8 mouse cellular contexts compared by ENCODE assay signal in genomic region chr9:64021853-64022561, GRCm38 (mm10). TPM values are rescaled to one million over a fixed set of nuclear protein-coding genes. Genes with fewer than 3 reads are reported as not detected.
DNase-seq lines count a peak whose midpoint lies in the region; ATAC-seq and TF ChIP-seq lines count a peak whose summit lies in the region.

Gene Smad6, minus strand, starts transcription at chr9:64022059.

- DNase-seq in 416B (ENCODE audit: low read depth) = peak; percentile 99
- peak; percentile 95 for DNase-seq in adrenal gland, postnatal 10 days
- DNase-seq in liver, adult 2 months (ENCODE audit: extremely low read depth, low read depth, low spot score) = peak; percentile 89

- under 1% methylated on average over 59 of the region's 60 CpGs for whole genome bisulfite sequencing in heart, embryonic 11.5 days (ENCODE audit: insufficient replicate concordance)
- 0% methylated on average over 59 of the region's 60 CpGs for WGBS in kidney, embryonic 16.5 days
- under 1% methylated on average over 60 of the region's 60 CpGs for WGBS in liver, adult 2 months
- under 1% methylated on average over 60 of the region's 60 CpGs for WGBS in stomach, embryonic 16.5 days

- TF ChIP-seq CTCF in embryonic fibroblast, embryonic 13.5 days (IDR thresholded peaks at IDR 0.05; ENCODE audit: borderline replicate concordance, insufficient read depth, low read length) = no peak
- no peak for TF ChIP-seq CTCF in liver, adult 2 months (IDR thresholded peaks at IDR 0.05; ENCODE audit: low read depth, low read length)

- peaks cover 12% of the 10 kb centered on the region; the same call in 1 of the 2 replicates for H3K79me2 ChIP-seq in liver, adult 2 months (ENCODE audit: control insufficient read depth, insufficient read depth, low read length)

- H3K4me3 ChIP-seq in embryonic fibroblast, embryonic 13.5 days (ENCODE audit: insufficient read depth, low read length) = peak within 1 kb of the TSS; percentile 59
- H3K4me3 ChIP-seq in heart, embryonic 11.5 days (ENCODE audit: low read depth, low read length) = peak within 1 kb of the TSS; percentile 98
- peak within 1 kb of the TSS; percentile 97 for H3K4me3 ChIP-seq in kidney, embryonic 16.5 days (ENCODE audit: low read length)
- H3K4me3 ChIP-seq in liver, adult 2 months (ENCODE audit: insufficient read depth, low read depth, low read length) = peak within 1 kb of the TSS; percentile 71
- H3K4me3 ChIP-seq in stomach, embryonic 16.5 days (replicated peaks; ENCODE audit: low read length) = peak within 1 kb of the TSS; percentile 72

- peak within 1 kb of the TSS; percentile 83 for H3K27ac ChIP-seq in embryonic fibroblast, embryonic 13.5 days (ENCODE audit: insufficient read depth, low read length)
- H3K27ac ChIP-seq in heart, embryonic 11.5 days (ENCODE audit: low read depth, low read length) = peak within 1 kb of the TSS; percentile 100
- peak within 1 kb of the TSS; percentile 99 for H3K27ac ChIP-seq in kidney, embryonic 16.5 days (ENCODE audit: low read length)
- H3K27ac ChIP-seq in liver, adult 2 months (replicated peaks; ENCODE audit: insufficient read depth, low read depth, low read length) = peak within 1 kb of the TSS; percentile 85
- peak within 1 kb of the TSS; percentile 99 for H3K27ac ChIP-seq in stomach, embryonic 16.5 days (ENCODE audit: low read length)

- H3K36me3 ChIP-seq in heart, embryonic 11.5 days (ENCODE audit: control insufficient read depth, insufficient read depth, low read length) = peaks cover 4% of the 10 kb centered on the region; the same call in 1 of the 2 replicates
- H3K36me3 ChIP-seq in kidney, embryonic 16.5 days (ENCODE audit: insufficient read depth, low read length) = no peaks in the 10 kb centered on the region
- no peaks in the 10 kb centered on the region for H3K36me3 ChIP-seq in liver, adult 2 months (ENCODE audit: control insufficient read depth, insufficient read depth, low read length)
- H3K36me3 ChIP-seq in stomach, embryonic 16.5 days (ENCODE audit: control insufficient read depth, insufficient read depth, low read length) = no peaks in the 10 kb centered on the region

- H3K4me1 ChIP-seq in embryonic fibroblast, embryonic 13.5 days (ENCODE audit: control insufficient read depth, insufficient read depth, low read length) = no peaks in the 10 kb centered on the region
- peaks cover 27% of the 10 kb centered on the region for H3K4me1 ChIP-seq in heart, embryonic 11.5 days (ENCODE audit: control insufficient read depth, insufficient read depth, low read length)
- H3K4me1 ChIP-seq in kidney, embryonic 16.5 days (ENCODE audit: insufficient read depth, low read length) = peaks cover 40% of the 10 kb centered on the region
- peaks cover 2% of the 10 kb centered on the region; the same call in 1 of the 2 replicates for H3K4me1 ChIP-seq in liver, adult 2 months (ENCODE audit: control insufficient read depth, insufficient read depth, low read length)
- peaks cover 44% of the 10 kb centered on the region for H3K4me1 ChIP-seq in stomach, embryonic 16.5 days (ENCODE audit: control insufficient read depth, insufficient read depth, low read length)

- no peaks in the 10 kb centered on the region for H3K9me3 ChIP-seq in heart, embryonic 11.5 days (replicated peaks; ENCODE audit: control insufficient read depth, low read length)
- no peaks in the 10 kb centered on the region for H3K9me3 ChIP-seq in kidney, embryonic 16.5 days (ENCODE audit: low read length)
- no peaks in the 10 kb centered on the region for H3K9me3 ChIP-seq in stomach, embryonic 16.5 days (replicated peaks; ENCODE audit: control insufficient read depth, low read length)

- H3K4me2 ChIP-seq in heart, embryonic 11.5 days = peak within 1 kb of the TSS; percentile 97
- peak within 1 kb of the TSS; percentile 88 for H3K4me2 ChIP-seq in kidney, embryonic 16.5 days (replicated peaks; ENCODE audit: low read depth, low read length)
- H3K4me2 ChIP-seq in stomach, embryonic 16.5 days (ENCODE audit: low read depth, low read length) = peak within 1 kb of the TSS; percentile 95

- peak within 1 kb of the TSS; percentile 100 for H3K9ac ChIP-seq in heart, embryonic 11.5 days (ENCODE audit: low read depth, low read length)
- H3K9ac ChIP-seq in kidney, embryonic 16.5 days (replicated peaks; ENCODE audit: low read length) = peak within 1 kb of the TSS; percentile 99
- peak within 1 kb of the TSS; percentile 82 for H3K9ac ChIP-seq in liver, adult 2 months (ENCODE audit: low read depth, low read length)
- peak within 1 kb of the TSS; percentile 87 for H3K9ac ChIP-seq in stomach, embryonic 16.5 days (ENCODE audit: low read length)

- peak; percentile 76 for TF ChIP-seq POLR2A in embryonic fibroblast, embryonic 13.5 days (IDR thresholded peaks at IDR 0.05; ENCODE audit: low read depth, low read length)
- TF ChIP-seq POLR2A in liver, adult 2 months (IDR thresholded peaks at IDR 0.05; ENCODE audit: extremely low read depth, insufficient read depth, low read length) = peak; percentile 69

- peak; percentile 56 for ATAC-seq in heart, embryonic 11.5 days (replicated peaks; ENCODE audit: insufficient number of reproducible peaks, low FRiP score, low TSS enrichment)
- ATAC-seq in kidney, embryonic 16.5 days (ENCODE audit: low FRiP score, low TSS enrichment) = peak; percentile 66
- ATAC-seq in monocyte, adult 5-6 weeks (replicated peaks; ENCODE audit: insufficient number of reproducible peaks, low FRiP score, low TSS enrichment, poor library complexity, severe bottlenecking) = peak; percentile 66
- peak; percentile 80 for ATAC-seq in stomach, embryonic 16.5 days (ENCODE audit: insufficient read depth, low FRiP score)

- H3K27me3 ChIP-seq in heart, embryonic 11.5 days (ENCODE audit: control insufficient read depth, insufficient read depth, low read length) = no peaks in the 10 kb centered on the region
- H3K27me3 ChIP-seq in kidney, embryonic 16.5 days (ENCODE audit: insufficient read depth, low read length) = no peaks in the 10 kb centered on the region
- no peaks in the 10 kb centered on the region for H3K27me3 ChIP-seq in liver, adult 2 months (ENCODE audit: control insufficient read depth, insufficient read depth, low read length)
- H3K27me3 ChIP-seq in stomach, embryonic 16.5 days (ENCODE audit: control insufficient read depth, insufficient read depth, low read length) = no peaks in the 10 kb centered on the region

RNA-seq across cellular contexts. Expression of gene Smad6, which starts in this region (rescaled TPM):
- 10 to 100 TPM; 15.0 to 16.9 TPM for total RNA-seq in adrenal gland, postnatal 10 days (2021)
- polyA plus RNA-seq in embryonic fibroblast, embryonic 13.5 days (2011; ENCODE audit: insufficient read length, low read depth, missing spikeins) = 7.5 and 8.3 TPM in 2 replicates
- polyA plus RNA-seq in heart, embryonic 11.5 days (2014; fragmentation: Nextera tagmentation; extraction: Ambion mirVana) = 30.5 and 31.6 TPM in 2 replicates
- polyA plus RNA-seq in kidney, embryonic 16.5 days (2015; fragmentation: Nextera tagmentation; extraction: Ambion mirVana) = 8.1 and 8.4 TPM in 2 replicates
- 4.1 and 6.0 TPM in 2 replicates for total RNA-seq in liver, adult 2 months (2014; rRNA removed)
- 11.4 and 12.6 TPM in 2 replicates for polyA plus RNA-seq in liver, adult 2 months (2012; rRNA removed)
- 0.43 to 2.4 TPM (median 0.86 TPM) in 3 replicates for total RNA-seq in monocyte, adult 5-6 weeks (2017)
- polyA plus RNA-seq in stomach, embryonic 16.5 days (2015; fragmentation: Nextera tagmentation; extraction: Ambion mirVana) = 3.0 and 3.3 TPM in 2 replicates

Comparison
In these comparisons a context has a peak if more than half of its experiments do, and no peak if none do; other contexts are left out.
1. Peak in every context shown above with its lines: DNase-seq, ATAC-seq, H3K4me3 ChIP-seq and H3K27ac ChIP-seq.